Mouse (Mus musculus): ENCODE results near the gene Sfta2. TPM values are rescaled to one million over a fixed set of nuclear protein-coding genes. Genes with fewer than 3 reads are reported as not detected.

The Sfta2 gene
- polyA plus RNA-seq, 1 experiment from 2014 or later = not detected

DNA sequence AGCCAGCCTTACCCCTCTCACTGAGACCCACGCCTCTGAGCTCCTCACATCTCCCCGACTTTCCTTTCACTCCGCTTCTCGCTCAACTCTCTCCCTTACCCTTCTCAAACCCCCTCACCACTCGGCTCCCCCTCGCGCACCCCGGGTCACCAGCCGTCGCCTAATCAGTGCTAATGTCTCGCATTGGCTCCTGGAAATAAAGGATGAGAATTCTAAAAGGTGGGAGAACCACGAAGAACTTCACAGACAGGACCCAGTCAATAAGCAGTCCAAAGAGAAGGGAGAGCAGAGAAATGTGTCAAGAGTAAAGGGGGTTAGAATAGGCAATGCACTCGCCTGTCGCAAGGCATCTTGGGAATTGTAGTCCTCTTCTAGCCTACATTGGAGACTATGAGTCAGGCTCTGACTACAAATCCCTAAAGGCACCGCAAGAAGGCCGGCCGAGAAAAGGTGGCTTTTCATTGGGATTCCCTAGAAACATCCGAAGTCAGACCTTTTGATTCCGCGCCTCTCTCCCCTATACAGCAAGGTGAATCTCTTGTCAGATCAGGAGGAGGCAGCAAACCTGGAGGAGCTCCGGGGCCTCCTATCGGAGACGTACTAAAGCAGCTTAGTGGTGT, 72.2 kb downstream of the Sfta2 start, which contains the start of gene Gtf2h4:
Gene Gtf2h4 (minus strand): TSS at position 324 of the 620 bp plus-strand sequence.
- Histone ChIP-seq H3K36me3 (peaks cover 24% of the 10 kb centered on the region; the same call in 1 of the 2 replicates), H3K4me3 (replicated peaks) (peak within 1 kb of the TSS; percentile 72), H3K4me1 (replicated peaks) (peaks cover 8% of the 10 kb centered on the region), H3K4me2 (peak within 1 kb of the TSS; percentile 91), H3K9me3 (no peaks in the 10 kb centered on the region), H3K27me3 (no peaks in the 10 kb centered on the region), H3K9ac (replicated peaks) (peak within 1 kb of the TSS; percentile 81), H3K27ac (peak within 1 kb of the TSS; percentile 35; the same call in 1 of the 2 replicates)
- WGBS = 3% methylated on average over 23 of the region's 23 CpGs
- peak; percentile 93 for ATAC-seq (ENCODE audit: insufficient number of reproducible peaks, insufficient read depth, low FRiP score, low TSS enrichment, low read depth)

GRCm38 (mm10) chr17:35680591-35680990, 79.2 kb downstream of the Sfta2 start:
- Histone ChIP-seq H3K36me3 (peaks cover 44% of the 10 kb centered on the region), H3K4me3 (replicated peaks) (no peak overlapping the region), H3K27ac (no peak overlapping the region), H3K27me3 (no peaks in the 10 kb centered on the region), H3K4me1 (replicated peaks) (no peaks in the 10 kb centered on the region), H3K9ac (replicated peaks) (no peak overlapping the region), H3K9me3 (no peaks in the 10 kb centered on the region), H3K4me2 (no peak overlapping the region)
- ATAC-seq (ENCODE audit: insufficient number of reproducible peaks, insufficient read depth, low FRiP score, low TSS enrichment, low read depth) = no peak
- 46% methylated on average over 6 of the region's 6 CpGs for WGBS

DNA sequence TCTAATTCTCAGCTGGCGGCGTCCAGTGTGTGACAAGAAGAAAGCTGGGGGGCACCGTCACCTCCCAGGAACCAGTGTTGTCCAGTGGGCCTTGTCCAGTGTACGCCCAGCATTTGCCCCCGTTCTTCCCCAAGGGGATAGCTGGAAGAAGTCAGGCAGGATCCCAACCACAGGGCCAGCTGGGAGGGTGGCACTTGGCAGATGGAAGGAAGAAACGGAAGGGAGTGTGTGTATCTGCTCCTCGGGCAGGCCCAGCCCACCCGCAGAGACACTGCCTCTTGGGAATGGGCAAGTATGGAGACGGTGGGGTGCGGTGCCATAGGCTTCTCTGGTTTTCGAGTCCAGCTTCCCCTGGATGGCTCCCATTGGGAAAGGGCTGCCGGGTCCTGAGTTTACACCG, 80.6 kb downstream of the Sfta2 start:
- Histone ChIP-seq H3K4me2 (no peak overlapping the region), H3K9me3 (no peaks in the 10 kb centered on the region), H3K27ac (no peak overlapping the region), H3K27me3 (no peaks in the 10 kb centered on the region; the same call in 1 of the 2 replicates), H3K4me3 (replicated peaks) (no peak overlapping the region), H3K36me3 (peaks cover 58% of the 10 kb centered on the region), H3K4me1 (replicated peaks) (no peaks in the 10 kb centered on the region), H3K9ac (replicated peaks) (no peak overlapping the region)
- ATAC-seq (ENCODE audit: insufficient number of reproducible peaks, insufficient read depth, low FRiP score, low TSS enrichment, low read depth) = no peak
- WGBS = 85% methylated on average over 13 of the region's 13 CpGs

DNA sequence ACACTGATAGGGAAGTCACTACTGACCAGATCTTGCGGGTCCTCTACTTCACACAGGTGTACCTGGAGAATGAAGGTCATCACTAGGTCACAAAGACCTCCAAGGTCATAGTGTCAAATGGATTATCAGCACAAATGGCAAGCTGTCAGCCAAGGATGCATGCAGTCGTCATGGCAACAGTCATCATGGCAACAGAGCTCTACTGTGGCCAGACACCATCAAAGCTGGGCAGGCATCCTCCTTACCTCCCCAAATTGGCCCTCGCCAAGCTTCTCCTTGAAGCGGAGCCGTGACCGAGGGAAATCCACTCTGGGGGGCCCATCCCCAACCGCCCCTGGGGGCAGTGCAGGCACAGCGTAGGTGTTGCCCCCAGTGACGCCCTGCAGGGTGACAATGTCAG, 83.7 kb downstream of the Sfta2 start:
- Histone ChIP-seq H3K4me1 (replicated peaks) (no peaks in the 10 kb centered on the region), H3K4me2 (no peak overlapping the region), H3K9ac (replicated peaks) (no peak overlapping the region), H3K36me3 (peaks cover 89% of the 10 kb centered on the region), H3K27ac (no peak overlapping the region), H3K27me3 (no peaks in the 10 kb centered on the region; the same call in 1 of the 2 replicates), H3K9me3 (no peaks in the 10 kb centered on the region), H3K4me3 (replicated peaks) (no peak overlapping the region)
- 66% methylated on average over 9 of the region's 9 CpGs for WGBS
- no peak for ATAC-seq (ENCODE audit: insufficient number of reproducible peaks, insufficient read depth, low FRiP score, low TSS enrichment, low read depth)

DNA sequence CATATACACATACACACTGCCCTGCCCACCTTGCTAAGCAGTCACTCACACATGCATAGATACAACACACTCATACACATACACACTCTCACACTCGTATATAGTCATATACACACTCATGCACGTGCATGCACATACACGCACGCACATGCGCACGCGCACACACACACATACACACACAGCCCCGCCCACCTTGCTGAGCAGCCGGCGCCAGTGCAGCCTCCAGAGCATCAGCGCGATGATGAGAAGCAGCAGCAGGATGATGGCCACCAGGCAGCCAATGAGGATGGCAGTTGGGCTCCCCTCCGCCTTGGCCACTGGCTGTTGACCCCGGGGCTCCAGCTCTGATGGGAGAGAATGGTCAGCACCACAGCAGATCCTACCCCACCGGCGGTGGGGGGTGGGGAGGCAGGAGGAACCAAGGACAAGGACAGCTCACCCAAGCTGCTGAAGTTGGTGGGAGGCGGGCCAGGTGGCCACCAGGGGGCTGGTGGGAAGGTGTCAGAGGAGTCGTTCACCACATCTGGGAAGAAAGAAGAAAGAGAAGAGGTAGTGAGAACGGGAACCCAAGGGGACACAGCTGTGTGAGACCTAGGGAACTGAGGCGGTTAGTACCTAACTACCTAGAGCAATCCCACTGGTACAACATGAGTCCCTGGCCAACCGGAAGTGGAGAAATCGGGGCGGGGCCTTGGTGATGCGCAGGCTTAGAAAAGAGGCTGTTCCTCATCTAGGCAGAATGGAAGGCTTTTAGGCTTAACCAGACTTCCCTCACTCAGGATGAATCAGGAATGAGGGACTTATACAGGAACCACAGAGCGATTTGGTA, 87.2 kb downstream of the Sfta2 start:
- ATAC-seq (ENCODE audit: insufficient number of reproducible peaks, insufficient read depth, low FRiP score, low TSS enrichment, low read depth) = no peak
- no peaks in the 10 kb centered on the region for H3K4me1 ChIP-seq (replicated peaks)
- H3K36me3 ChIP-seq = peaks cover 97% of the 10 kb centered on the region
- no peak overlapping the region for H3K9ac ChIP-seq (replicated peaks)
- no peaks in the 10 kb centered on the region for H3K9me3 ChIP-seq
- no peak overlapping the region for H3K27ac ChIP-seq
- 79% methylated on average over 25 of the region's 25 CpGs for WGBS
- no peak overlapping the region for H3K4me2 ChIP-seq
- H3K27me3 ChIP-seq = no peaks in the 10 kb centered on the region; the same call in 1 of the 2 replicates
- H3K4me3 ChIP-seq (replicated peaks) = no peak overlapping the region

GRCm38 (mm10) chr17:35689936-35690645, 88.7 kb downstream of the Sfta2 start:
- no peak overlapping the region for H3K27ac ChIP-seq
- no peak overlapping the region for H3K4me3 ChIP-seq (replicated peaks)
- ATAC-seq (ENCODE audit: insufficient number of reproducible peaks, insufficient read depth, low FRiP score, low TSS enrichment, low read depth) = no peak
- WGBS = 90% methylated on average over 18 of the region's 18 CpGs
- no peak overlapping the region for H3K9ac ChIP-seq (replicated peaks)
- no peaks in the 10 kb centered on the region; the same call in 1 of the 2 replicates for H3K27me3 ChIP-seq
- H3K4me1 ChIP-seq (replicated peaks) = no peaks in the 10 kb centered on the region
- peaks cover 90% of the 10 kb centered on the region for H3K36me3 ChIP-seq
- H3K4me2 ChIP-seq = no peak overlapping the region
- peaks cover 2% of the 10 kb centered on the region; the same call in 1 of the 2 replicates for H3K9me3 ChIP-seq

- Histone ChIP-seq H3K27me3 (no peaks in the 10 kb centered on the region; the same call in 1 of the 2 replicates), H3K4me3 (replicated peaks) (no peak overlapping the region), H3K27ac (no peak overlapping the region), H3K9ac (replicated peaks) (no peak overlapping the region), H3K4me1 (replicated peaks) (no peaks in the 10 kb centered on the region), H3K9me3 (peaks cover 8% of the 10 kb centered on the region; the same call in 1 of the 2 replicates), H3K36me3 (peaks cover 82% of the 10 kb centered on the region), H3K4me2 (no peak overlapping the region)
- 85% methylated on average over 4 of the region's 4 CpGs for WGBS
- ATAC-seq (ENCODE audit: insufficient number of reproducible peaks, insufficient read depth, low FRiP score, low TSS enrichment, low read depth) = no peak
These were observed 90.5 kb downstream of the Sfta2 start for GRCm38 (mm10) chr17:35691811-35692210.

GRCm38 (mm10) chr17:35692368-35692767, 91.0 kb downstream of the Sfta2 start:
- Histone ChIP-seq H3K4me3 (replicated peaks) (no peak overlapping the region), H3K9me3 (peaks cover 8% of the 10 kb centered on the region; the same call in 1 of the 2 replicates), H3K27ac (no peak overlapping the region), H3K9ac (replicated peaks) (no peak overlapping the region), H3K4me2 (no peak overlapping the region), H3K36me3 (peaks cover 76% of the 10 kb centered on the region), H3K4me1 (replicated peaks) (peaks cover 3% of the 10 kb centered on the region), H3K27me3 (peaks cover under 1% of the 10 kb centered on the region; the same call in 1 of the 2 replicates)
- ATAC-seq (ENCODE audit: insufficient number of reproducible peaks, insufficient read depth, low FRiP score, low TSS enrichment, low read depth) = no peak
- 80% methylated on average over 4 of the region's 4 CpGs for WGBS

- no peak for ATAC-seq (ENCODE audit: insufficient number of reproducible peaks, insufficient read depth, low FRiP score, low TSS enrichment, low read depth)
- Histone ChIP-seq H3K4me2 (no peak overlapping the region), H3K27ac (no peak overlapping the region), H3K4me3 (replicated peaks) (no peak overlapping the region), H3K9me3 (peaks cover 8% of the 10 kb centered on the region; the same call in 1 of the 2 replicates), H3K4me1 (replicated peaks) (peaks cover 16% of the 10 kb centered on the region), H3K9ac (replicated peaks) (no peak overlapping the region), H3K36me3 (peaks cover 61% of the 10 kb centered on the region), H3K27me3 (peaks cover 15% of the 10 kb centered on the region; the same call in 1 of the 2 replicates)
- WGBS = 89% methylated on average over 5 of the region's 5 CpGs
These were observed 92.6 kb downstream of the Sfta2 start for GRCm38 (mm10) chr17:35693906-35694305.

DNA sequence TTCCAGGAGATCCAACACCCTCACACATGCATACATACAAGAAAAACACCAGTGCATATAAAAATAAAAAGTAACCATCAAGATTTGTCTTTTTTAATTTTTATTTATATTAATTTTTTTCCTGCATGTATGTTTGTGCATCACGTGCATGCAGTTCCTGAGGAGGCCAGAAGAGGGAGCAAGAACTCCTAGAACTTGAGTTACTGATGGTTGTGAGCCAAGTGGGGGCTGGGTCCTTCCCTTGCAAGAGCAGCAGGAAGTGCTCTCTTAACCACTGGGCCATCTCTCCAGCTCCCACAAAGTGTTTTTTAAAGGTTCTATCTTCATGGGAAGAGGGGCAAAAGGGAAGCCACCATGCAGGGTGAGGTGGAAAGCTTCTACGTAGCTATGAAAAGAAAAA, 93.9 kb downstream of the Sfta2 start:
- ATAC-seq (ENCODE audit: insufficient number of reproducible peaks, insufficient read depth, low FRiP score, low TSS enrichment, low read depth) = no peak
- peaks cover 47% of the 10 kb centered on the region for H3K36me3 ChIP-seq
- H3K4me1 ChIP-seq (replicated peaks) = peaks cover 25% of the 10 kb centered on the region
- H3K4me2 ChIP-seq = no peak overlapping the region
- 88% methylated on average over 2 of the region's 2 CpGs for WGBS
- peaks cover 8% of the 10 kb centered on the region; the same call in 1 of the 2 replicates for H3K9me3 ChIP-seq
- H3K27ac ChIP-seq = no peak overlapping the region
- no peak overlapping the region for H3K9ac ChIP-seq (replicated peaks)
- H3K27me3 ChIP-seq = peaks cover 29% of the 10 kb centered on the region
- no peak overlapping the region for H3K4me3 ChIP-seq (replicated peaks)

DNA sequence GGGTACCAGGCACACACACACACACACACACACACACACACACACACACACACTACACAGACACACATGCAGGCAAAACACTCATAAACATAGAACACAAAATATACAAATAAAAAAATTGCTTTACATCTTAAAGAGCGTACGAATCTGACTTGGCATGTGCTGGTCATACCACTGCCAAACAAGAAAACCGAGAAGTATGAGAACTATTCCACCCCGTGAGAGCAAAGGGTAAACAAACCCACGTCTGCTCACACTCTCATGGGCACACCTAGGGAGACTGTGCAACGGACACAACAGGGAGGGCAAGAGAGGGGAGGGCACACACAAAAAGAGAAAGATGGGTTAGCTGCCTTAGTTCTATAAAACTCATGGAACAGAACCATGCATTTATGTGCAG, 95.3 kb downstream of the Sfta2 start:
- 69% methylated on average over 6 of the region's 6 CpGs for WGBS
- H3K4me1 ChIP-seq (replicated peaks) = peaks cover 32% of the 10 kb centered on the region
- no peak for ATAC-seq (ENCODE audit: insufficient number of reproducible peaks, insufficient read depth, low FRiP score, low TSS enrichment, low read depth)
- H3K27me3 ChIP-seq = peaks cover 40% of the 10 kb centered on the region
- H3K27ac ChIP-seq = no peak overlapping the region
- H3K9me3 ChIP-seq = peaks cover 8% of the 10 kb centered on the region; the same call in 1 of the 2 replicates
- H3K4me3 ChIP-seq (replicated peaks) = no peak overlapping the region
- H3K36me3 ChIP-seq = peaks cover 33% of the 10 kb centered on the region
- H3K4me2 ChIP-seq = peak overlapping the region; percentile 59; the same call in 1 of the 2 replicates
- H3K9ac ChIP-seq (replicated peaks) = no peak overlapping the region

All from limb, embryonic 12.5 days (tissue).